Comparison of ENCODE assay signal across 16 mouse cellular contexts in genomic region chr5:143573067-143573466, GRCm38 (mm10).
"Had no signal": no experiment of that assay in that cellular context is flagged by ENCODE, and none has a peak within 500 bp of the region (broad histone marks: within the 10 kb centered on the region; RNA-seq: fewer than 3 reads in every experiment).

No protein-coding gene starts in this region.

- H3K9me3 ChIP-seq: heart, embryonic 12.5 days; hindbrain, embryonic 13.5 days; hindbrain, embryonic 15.5 days; kidney, embryonic 15.5 days; limb, embryonic 13.5 days; limb, embryonic 15.5 days; liver, embryonic 12.5 days had no signal

- H3K27me3 ChIP-seq: heart, embryonic 12.5 days; hindbrain, embryonic 13.5 days; hindbrain, embryonic 15.5 days; kidney, embryonic 15.5 days; limb, embryonic 13.5 days; limb, embryonic 15.5 days; liver, embryonic 12.5 days had no signal

- H3K27ac ChIP-seq: hindbrain, embryonic 13.5 days; hindbrain, embryonic 15.5 days; hindbrain, postnatal 0 days; kidney, postnatal 0 days; limb, embryonic 13.5 days; liver, embryonic 12.5 days; liver, embryonic 14.5 days had no signal

- H3K4me2 ChIP-seq: heart, embryonic 12.5 days; hindbrain, embryonic 13.5 days; hindbrain, embryonic 15.5 days; kidney, embryonic 15.5 days; limb, embryonic 13.5 days; limb, embryonic 15.5 days; liver, embryonic 12.5 days had no signal

- DNase-seq: gastrocnemius, postnatal 10 days; heart, postnatal 36 days; kidney, adult 2 months; layer of hippocampus, adult 9-11 months; layer of hippocampus, postnatal 36 days; left cerebral cortex, postnatal 4 days had no signal

- H3K4me1 ChIP-seq: hindbrain, embryonic 13.5 days; hindbrain, embryonic 15.5 days; liver, embryonic 12.5 days had no signal

- H3K4me3 ChIP-seq: heart, embryonic 12.5 days; hindbrain, embryonic 13.5 days; hindbrain, embryonic 15.5 days; kidney, embryonic 15.5 days; limb, embryonic 13.5 days; limb, embryonic 15.5 days; liver, embryonic 12.5 days had no signal

- ATAC-seq: hindbrain, postnatal 0 days; liver, embryonic 12.5 days had no signal

- H3K9ac ChIP-seq: heart, embryonic 12.5 days; hindbrain, embryonic 13.5 days; hindbrain, embryonic 15.5 days; kidney, embryonic 15.5 days; limb, embryonic 13.5 days; limb, embryonic 15.5 days; liver, embryonic 12.5 days; liver, embryonic 14.5 days had no signal

- H3K36me3 ChIP-seq: heart, embryonic 12.5 days; hindbrain, embryonic 13.5 days; hindbrain, embryonic 15.5 days; kidney, embryonic 15.5 days; limb, embryonic 13.5 days; limb, embryonic 15.5 days; liver, embryonic 12.5 days had no signal
